Mouse (Mus musculus) frontal cortex, postnatal 10 days (tissue): ENCODE data around the gene Gtf2h1.
A peak's percentile ranks its signal among the peaks of the same experiment; 100 is the strongest.
"Not testable (repeated sequence)": the region's sequence is repeated elsewhere in the genome, so short reads cannot be mapped to it uniquely, and the experiment has no call there.

Experiments
- DNase-seq, 2 experiments: peaks; one replicate each; pipeline ENCODE4 v3.0.0; 2022; ENCODE audit warnings: low spot score in 2 of 2, mixed read lengths in 1 of 2

The Gtf2h1 gene

GRCm38 (mm10) chr7:46795287-46796205 is at the start of gene Gtf2h1, which contains the start of gene Hps5:
Gtf2h1 (plus strand) TSS chr7:46796103.
Hps5 (minus strand) TSS chr7:46796064.
- peak; percentile 95 to 97 for DNase-seq

- DNase-seq = no peak
Observed at GRCm38 (mm10) chr7:46746381-46746780, 49.5 kb upstream of the Gtf2h1 start.

- no peak for DNase-seq
Observed at GRCm38 (mm10) chr7:46748459-46748858, 47.4 kb upstream of the Gtf2h1 start.

GRCm38 (mm10) chr7:46751490-46751889 is 44.4 kb upstream of the Gtf2h1 start, which contains the start of gene Saa2:
Saa2 (plus strand) TSS chr7:46751790.
- no peak for DNase-seq

GRCm38 (mm10) chr7:46761049-46761795 is 34.7 kb upstream of the Gtf2h1 start:
- no peak for DNase-seq

GRCm38 (mm10) chr7:46762601-46763000 is 33.3 kb upstream of the Gtf2h1 start:
- no peak for DNase-seq

- no peak for DNase-seq
Observed at GRCm38 (mm10) chr7:46764672-46765071, 31.2 kb upstream of the Gtf2h1 start.

GRCm38 (mm10) chr7:46767371-46767770 is 28.5 kb upstream of the Gtf2h1 start:
- no peak for DNase-seq

GRCm38 (mm10) chr7:46768451-46768850 is 27.5 kb upstream of the Gtf2h1 start:
- no peak for DNase-seq

GRCm38 (mm10) chr7:46770706-46771105 is 25.2 kb upstream of the Gtf2h1 start:
- peak; percentile 9 to 30 for DNase-seq

- DNase-seq = no peak
Observed at GRCm38 (mm10) chr7:46789177-46789849, 6.6 kb upstream of the Gtf2h1 start.

GRCm38 (mm10) chr7:46793871-46794270 is 2.0 kb upstream of the Gtf2h1 start:
- no peak for DNase-seq

GRCm38 (mm10) chr7:46796206-46796679 is 340 bp downstream of the Gtf2h1 start:
- no peak for DNase-seq

- DNase-seq = no peak
Observed at GRCm38 (mm10) chr7:46796779-46797178, 876 bp downstream of the Gtf2h1 start.

- no peak for DNase-seq
Observed at GRCm38 (mm10) chr7:46810325-46810724, 14.4 kb downstream of the Gtf2h1 start.

- no peak for DNase-seq
Observed at GRCm38 (mm10) chr7:46814012-46814411, 18.1 kb downstream of the Gtf2h1 start.

GRCm38 (mm10) chr7:46820876-46821632 is 25.2 kb downstream of the Gtf2h1 start:
- not testable (repeated sequence) for DNase-seq

GRCm38 (mm10) chr7:46827046-46827802 is 31.3 kb downstream of the Gtf2h1 start:
- DNase-seq = no peak

- no peak for DNase-seq
Observed at GRCm38 (mm10) chr7:46827803-46828184, 31.9 kb downstream of the Gtf2h1 start.

- no peak for DNase-seq
Observed at GRCm38 (mm10) chr7:46829911-46830310, 34.0 kb downstream of the Gtf2h1 start.
